Mouse (Mus musculus) brain, embryonic 18.5 days (tissue): Measurements from ENCODE around the gene Igf2bp3.

Source experiments
- DNase-seq: peaks from one replicate; pipeline ENCODE4 v3.0.0-alpha.2; 2012; ENCODE audit warnings: low read depth, low spot score

The Igf2bp3 gene

GRCm38 (mm10) chr6:49174616-49175015, 40.1 kb downstream of the Igf2bp3 start:
- no peak for DNase-seq

GRCm38 (mm10) chr6:49173674-49174073, 41.1 kb downstream of the Igf2bp3 start:
- DNase-seq = no peak

- no peak for DNase-seq
These were observed 41.5 kb downstream of the Igf2bp3 start for GRCm38 (mm10) chr6:49173265-49173664.

- DNase-seq = no peak
These were observed 43.5 kb downstream of the Igf2bp3 start for GRCm38 (mm10) chr6:49171216-49171615.

- no peak for DNase-seq
These were observed 46.1 kb downstream of the Igf2bp3 start for GRCm38 (mm10) chr6:49168648-49169047.

- DNase-seq = no peak
These were observed 47.4 kb downstream of the Igf2bp3 start for GRCm38 (mm10) chr6:49167406-49167805.

GRCm38 (mm10) chr6:49166318-49166717, 48.4 kb downstream of the Igf2bp3 start:
- no peak for DNase-seq

GRCm38 (mm10) chr6:49165855-49166254, 48.9 kb downstream of the Igf2bp3 start:
- DNase-seq = no peak

GRCm38 (mm10) chr6:49165101-49165500, 49.7 kb downstream of the Igf2bp3 start:
- DNase-seq = no peak

GRCm38 (mm10) chr6:49164701-49165100, 50.1 kb downstream of the Igf2bp3 start:
- DNase-seq = no peak

- no peak for DNase-seq
These were observed 54.8 kb downstream of the Igf2bp3 start for GRCm38 (mm10) chr6:49159971-49160370.

- no peak for DNase-seq
These were observed 58.0 kb downstream of the Igf2bp3 start for GRCm38 (mm10) chr6:49156826-49157175.

GRCm38 (mm10) chr6:49156170-49156825, 58.5 kb downstream of the Igf2bp3 start:
- DNase-seq = no peak

- no peak for DNase-seq
These were observed 63.3 kb downstream of the Igf2bp3 start for GRCm38 (mm10) chr6:49151465-49151864.

GRCm38 (mm10) chr6:49150349-49151229, 64.2 kb downstream of the Igf2bp3 start:
- DNase-seq = no peak

- DNase-seq = no peak
These were observed 65.4 kb downstream of the Igf2bp3 start for GRCm38 (mm10) chr6:49149202-49149930.

- DNase-seq = no peak
These were observed 66.0 kb downstream of the Igf2bp3 start for GRCm38 (mm10) chr6:49148781-49149180.

GRCm38 (mm10) chr6:49148368-49148767, 66.4 kb downstream of the Igf2bp3 start:
- DNase-seq = no peak

GRCm38 (mm10) chr6:49146461-49146860, 68.3 kb downstream of the Igf2bp3 start:
- no peak for DNase-seq

- no peak for DNase-seq
These were observed 72.3 kb downstream of the Igf2bp3 start for GRCm38 (mm10) chr6:49142428-49142827.

- DNase-seq = no peak
These were observed 73.6 kb downstream of the Igf2bp3 start for GRCm38 (mm10) chr6:49141125-49141524.
